Mouse (Mus musculus): ENCODE measurements at regions not wholly inside any gene's neighbourhood (a gene's known extent, or its start where the extent isn't known, plus 50 kb on each side); places are given as distances from the start of the nearest gene placed in this dataset.

- DNase-seq (ENCODE audit: low spot score), result no peak
Observed at GRCm38 (mm10) chr5:41476001-41476400, 232.0 kb downstream of the Rab28 start.

DNA sequence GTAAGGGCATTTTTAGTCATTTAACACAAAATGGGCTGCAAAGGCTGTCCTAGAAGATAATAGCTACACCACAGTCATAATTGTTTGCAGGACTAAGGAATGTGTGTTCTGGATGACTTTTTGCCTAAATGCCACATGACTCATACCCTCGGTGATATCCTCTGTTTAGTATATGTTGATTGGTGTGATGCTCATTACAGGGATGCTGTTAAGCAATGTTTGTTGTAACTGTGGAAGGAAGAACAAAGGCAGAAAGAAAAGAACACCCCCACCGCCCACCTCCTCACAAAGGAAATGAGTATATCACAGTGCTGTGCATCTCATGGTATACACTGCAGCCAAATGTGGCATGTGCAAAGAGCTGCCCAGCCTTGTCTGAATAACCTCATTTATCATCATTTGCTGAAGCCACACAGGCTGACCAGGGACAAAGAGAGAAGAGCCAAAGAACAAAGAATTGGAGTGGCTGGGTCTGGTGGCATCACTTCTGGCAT is 262.4 kb downstream of the Rab28 start:
- DNase-seq (ENCODE audit: low spot score), result no peak

GRCm38 (mm10) chr5:41441081-41441480 is 266.9 kb downstream of the Rab28 start:
- DNase-seq (ENCODE audit: low spot score), result no peak

GRCm38 (mm10) chr5:41419121-41419874 is 288.7 kb downstream of the Rab28 start:
- DNase-seq (ENCODE audit: low spot score), result no peak

- no peak for DNase-seq (ENCODE audit: low spot score)
Observed at GRCm38 (mm10) chr5:41409070-41409668, 298.8 kb downstream of the Rab28 start.

- DNase-seq (ENCODE audit: low spot score), result no peak
Observed at GRCm38 (mm10) chr5:41392802-41393234, 315.1 kb downstream of the Rab28 start.

DNA sequence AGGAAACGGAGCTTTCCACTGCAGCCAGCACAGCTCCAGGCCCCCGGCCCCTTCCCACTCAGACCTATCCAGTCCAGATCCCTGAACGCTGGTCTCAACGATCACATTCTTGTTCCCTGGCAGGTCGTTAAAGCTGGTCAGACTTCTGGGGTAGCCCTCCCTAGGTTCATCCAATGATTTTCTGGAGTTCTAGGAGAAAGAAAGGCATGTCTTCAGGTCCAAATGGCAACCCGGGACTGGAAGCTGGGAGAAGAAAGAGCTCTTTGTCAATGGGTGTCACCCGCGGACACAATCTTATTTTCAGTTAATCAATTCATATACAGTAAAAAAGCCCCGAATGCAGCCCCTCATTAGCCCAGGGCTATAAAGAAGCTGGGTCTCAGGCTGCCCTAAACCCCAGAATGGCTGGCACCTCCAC is 315.8 kb downstream of the Rab28 start:
- no peak for DNase-seq (ENCODE audit: low spot score)

GRCm38 (mm10) chr5:41373409-41373808 is 334.5 kb downstream of the Rab28 start:
- no peak for DNase-seq (ENCODE audit: low spot score)

GRCm38 (mm10) chr5:41371461-41371860 is 336.5 kb downstream of the Rab28 start:
- DNase-seq (ENCODE audit: low spot score), result peak; percentile 14

- no peak for DNase-seq (ENCODE audit: low spot score)
Observed at GRCm38 (mm10) chr5:41370356-41370755, 337.6 kb downstream of the Rab28 start.

- no peak for DNase-seq (ENCODE audit: low spot score)
Observed at GRCm38 (mm10) chr5:41369907-41370306, 338.1 kb downstream of the Rab28 start.

DNA sequence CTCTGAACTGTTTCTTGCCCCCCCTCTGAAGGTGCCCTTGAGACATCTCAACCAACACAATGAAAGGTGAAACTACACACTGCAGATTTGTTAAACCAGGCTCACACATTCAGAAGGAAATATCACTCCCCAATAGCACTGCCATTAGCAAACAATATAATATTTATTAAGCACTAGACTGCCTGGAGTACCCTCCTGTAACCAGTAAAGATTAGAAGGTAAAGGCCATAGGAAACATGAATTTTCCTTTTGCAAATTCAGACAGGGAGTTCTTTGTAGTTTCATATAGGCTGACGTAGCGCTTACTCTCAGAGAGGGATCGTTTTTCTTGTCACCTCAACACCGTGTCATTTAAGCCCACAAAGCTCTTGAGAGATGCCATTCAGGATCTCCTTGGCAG is 342.1 kb downstream of the Rab28 start:
- DNase-seq (ENCODE audit: low spot score), result no peak

GRCm38 (mm10) chr5:41348410-41348821 is 359.5 kb downstream of the Rab28 start:
- no peak for DNase-seq (ENCODE audit: low spot score)

- DNase-seq (ENCODE audit: low spot score), result no peak
Observed at GRCm38 (mm10) chr5:41347416-41347815, 360.5 kb downstream of the Rab28 start.

- no peak for DNase-seq (ENCODE audit: low spot score)
Observed at GRCm38 (mm10) chr5:41340581-41340980, 367.4 kb downstream of the Rab28 start.

GRCm38 (mm10) chr5:41296440-41296839 is 411.5 kb downstream of the Rab28 start:
- DNase-seq (ENCODE audit: low spot score), result no peak

DNA sequence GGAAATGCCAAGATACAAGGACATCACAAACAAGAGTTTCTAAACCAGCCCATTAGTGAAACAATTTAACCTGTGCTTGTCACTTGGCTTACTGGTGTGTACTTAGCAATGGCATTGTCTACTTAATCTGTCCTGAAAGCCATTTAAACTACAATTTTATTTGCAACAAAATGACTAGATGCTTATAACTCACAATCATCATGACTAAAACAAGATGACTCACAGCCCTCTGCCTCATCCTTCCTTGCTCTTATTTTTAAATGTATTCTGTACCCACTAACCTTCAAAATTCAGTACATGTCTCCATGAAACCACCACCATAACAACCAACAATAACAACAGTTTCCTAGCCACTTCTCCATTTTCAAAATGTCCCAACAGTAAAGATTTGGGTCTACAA is 441.2 kb downstream of the Rab28 start:
- DNase-seq (ENCODE audit: low spot score), result no peak

DNA sequence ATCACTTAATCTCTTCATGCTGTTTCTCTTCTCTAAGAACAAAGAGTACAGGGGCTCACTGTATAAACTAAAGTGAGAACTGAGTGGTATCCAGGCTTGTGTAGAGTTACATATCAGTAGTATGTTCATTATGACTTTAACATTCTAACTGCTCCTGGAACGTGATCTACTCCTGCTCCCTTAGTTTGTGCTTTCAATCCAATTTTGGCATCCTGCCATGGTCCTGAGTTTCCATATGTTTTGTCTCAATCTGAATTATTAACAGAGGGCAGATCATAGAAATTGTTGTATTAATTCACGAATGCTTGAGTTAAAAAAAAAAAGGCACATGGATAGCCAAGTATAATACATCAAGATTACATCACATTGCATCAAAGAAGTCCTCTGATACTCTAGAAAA is 441.6 kb downstream of the Rab28 start:
- DNase-seq (ENCODE audit: low spot score), result no peak

DNA sequence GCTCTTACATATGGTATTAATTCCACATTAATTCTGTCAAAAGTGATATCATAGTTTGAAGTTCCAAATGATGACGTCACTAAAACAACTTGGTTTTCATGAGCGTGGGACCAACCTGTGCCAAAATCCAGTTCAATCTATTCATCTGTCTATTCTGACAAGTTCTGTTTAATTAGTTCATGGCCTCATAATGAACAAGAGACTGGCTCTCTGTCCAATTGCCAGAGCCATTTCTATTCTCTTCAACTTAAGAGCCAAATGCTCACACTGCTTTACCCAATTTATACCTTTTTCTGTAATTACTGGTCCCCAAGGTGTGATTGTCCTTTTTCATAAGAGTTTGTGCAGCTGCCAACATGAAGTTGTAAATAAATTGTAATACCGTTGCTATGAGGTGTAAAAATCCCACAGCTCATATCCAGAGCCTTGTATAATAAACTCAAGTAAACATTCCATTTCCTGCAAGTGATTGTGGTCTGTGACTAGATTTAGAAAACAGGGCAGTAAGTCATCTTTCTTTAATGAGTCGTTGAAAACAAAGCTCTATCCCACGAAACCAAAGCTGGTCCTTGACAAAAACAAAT is 446.2 kb downstream of the Rab28 start:
- no peak for DNase-seq (ENCODE audit: low spot score)

Data from layer of hippocampus, adult 11-12 months (tissue).